Mouse (Mus musculus): Measurements from ENCODE around the gene Cdhr4.
A peak's percentile ranks its signal among the peaks of the same experiment; 100 is the strongest.
"Not testable (repeated sequence)": the region's sequence is repeated elsewhere in the genome, so short reads cannot be mapped to it uniquely, and the experiment has no call there.

The Cdhr4 gene

GRCm38 (mm10) chr9:108013577-108013976 is 21.3 kb downstream of the Cdhr4 start:
- not testable (repeated sequence) for DNase-seq

GRCm38 (mm10) chr9:108017127-108017526 is 24.8 kb downstream of the Cdhr4 start:
- DNase-seq: no peak

- DNase-seq: no peak
Measured at GRCm38 (mm10) chr9:108020741-108021140, 28.4 kb downstream of the Cdhr4 start.

GRCm38 (mm10) chr9:108023216-108023615 is 30.9 kb downstream of the Cdhr4 start:
- DNase-seq: no peak

GRCm38 (mm10) chr9:108026584-108026983 is 34.3 kb downstream of the Cdhr4 start:
- DNase-seq: no peak

GRCm38 (mm10) chr9:108027867-108028266 is 35.6 kb downstream of the Cdhr4 start:
- DNase-seq: no peak

- DNase-seq: no peak
Measured at GRCm38 (mm10) chr9:108032126-108032525, 39.8 kb downstream of the Cdhr4 start.

- no peak for DNase-seq
Measured at GRCm38 (mm10) chr9:108035331-108036156, 43.2 kb downstream of the Cdhr4 start.

GRCm38 (mm10) chr9:108044751-108045492 is 52.6 kb downstream of the Cdhr4 start:
- no peak for DNase-seq

- no peak for DNase-seq
Measured at GRCm38 (mm10) chr9:108046582-108046981, 54.3 kb downstream of the Cdhr4 start.

- DNase-seq: no peak
Measured at GRCm38 (mm10) chr9:108047601-108048565, 55.6 kb downstream of the Cdhr4 start.

GRCm38 (mm10) chr9:108048566-108048955 is 56.3 kb downstream of the Cdhr4 start:
- no peak for DNase-seq

GRCm38 (mm10) chr9:108049016-108049455 is 56.7 kb downstream of the Cdhr4 start, which contains the start of gene Gmppb:
TSS of gene Gmppb (plus strand) at chr9:108049242.
- peak; percentile 95 for DNase-seq
